Mouse (Mus musculus) liver, postnatal 0 days (tissue): ENCODE data around the gene Maco1. TPM values are rescaled to one million over a fixed set of nuclear protein-coding genes. Genes with fewer than 3 reads are reported as not detected.
A peak's percentile ranks its signal among the peaks of the same experiment; 100 is the strongest.

ENCODE experiments used
- ATAC-seq: fragments of 200-750 bp; cut with Nextera tagmentation; 2 replicates; pipeline ENCODE4 v1.8.0; 2017; ENCODE audit warnings: mild to moderate bottlenecking, moderate library complexity
- DNase-seq: peaks from one replicate; pipeline ENCODE4 v3.0.0-alpha.2; 2016
- H3K27ac ChIP-seq: fragments of 300-500 bp; sonication (generic); 2 replicates; pipeline ENCODE4 v1.5.1; 2014; ENCODE audit warnings: antibody characterized with exemption, moderate library complexity, mild to moderate bottlenecking, low read depth
- H3K27me3 ChIP-seq: fragments of 300-500 bp; sonication (generic); 2 replicates; pipeline ENCODE4 v1.6.1; 2014; ENCODE audit warnings: low read length, control low read depth, mixed read lengths; ENCODE audit not compliant: insufficient read depth
- H3K36me3 ChIP-seq: fragments of 300-500 bp; sonication (generic); replicated peaks from 2 replicates; pipeline ENCODE4 v1.6.1; 2014; ENCODE audit warnings: mild to moderate bottlenecking, control low read depth, low read length, moderate library complexity, mixed read lengths; ENCODE audit not compliant: insufficient read depth
- H3K4me1 ChIP-seq: fragments of 300-500 bp; sonication (generic); 2 replicates; pipeline ENCODE4 v1.6.1; 2014; ENCODE audit warnings: antibody characterized with exemption, mild to moderate bottlenecking, control low read depth; ENCODE audit not compliant: insufficient read depth
- H3K4me2 ChIP-seq: fragments of 300-500 bp; sonication (generic); 2 replicates; pipeline ENCODE4 v1.6.1; 2014; ENCODE audit warnings: low read depth, mild to moderate bottlenecking, low read length, moderate library complexity, mixed read lengths
- H3K4me3 ChIP-seq: fragments of 300-500 bp; sonication (generic); 2 replicates; pipeline ENCODE4 v1.5.1; 2014; ENCODE audit warnings: low read depth, low read length
- H3K9ac ChIP-seq: fragments of 300-500 bp; sonication (generic); replicated peaks from 2 replicates; pipeline ENCODE4 v1.6.1; 2014; ENCODE audit warnings: mild to moderate bottlenecking, moderate library complexity
- H3K9me3 ChIP-seq: fragments of 300-500 bp; sonication (generic); 2 replicates; pipeline ENCODE4 v1.6.1; 2016; ENCODE audit warnings: mild to moderate bottlenecking, control low read depth, low read length, mixed read lengths
- CTCF ChIP-seq: sonication (generic); IDR thresholded peaks from 2 replicates; pipeline ENCODE4 v1.5.1; 2016; ENCODE audit warnings: antibody characterized with exemption, low read depth
- EP300 ChIP-seq: IDR thresholded peaks from 2 replicates; pipeline ENCODE4 v1.6.1; 2016; ENCODE audit warnings: antibody characterized with exemption, low read depth, mild to moderate bottlenecking
- WGBS: fragments of 180-500 bp; shearing (Covaris S2); extraction: QIAGEN DNeasy Blood & Tissue Kit; methylation state at CpG from one replicate; pipeline ENCODE4 v1.1.7; 2014; ENCODE audit not compliant: insufficient replicate concordance; 5-methylcytosine and 5-hydroxymethylcytosine counted together
- polyA plus RNA-seq: library from polyadenylated mRNA; unstranded; fragments of >200 nt; fragmentation: Nextera tagmentation; extraction: Ambion mirVana; gene quantifications from 2 replicates; pipeline ENCODE4 v1.2.1, GENCODE M21; 2015

The Maco1 gene
- polyA plus RNA-seq, 1 experiment from 2014 or later = 14.6 TPM

DNA sequence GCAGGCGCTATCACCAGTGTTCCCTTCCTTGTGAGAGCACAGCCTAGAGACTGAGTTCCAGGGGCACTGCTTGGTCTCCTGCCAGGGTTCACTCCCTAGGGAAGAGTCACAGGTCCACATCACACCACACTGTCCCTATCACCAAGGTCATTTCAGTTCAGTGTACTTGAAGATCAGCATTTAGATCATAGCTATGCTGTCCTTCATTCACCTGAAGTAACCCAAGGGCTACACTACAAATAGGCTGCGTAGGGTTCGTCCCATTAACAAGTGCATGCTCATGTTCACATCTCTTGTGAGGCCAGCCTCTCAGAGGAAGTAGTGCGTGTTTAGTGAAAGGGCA lies 38.9 kb downstream of the Maco1 start:
- TF ChIP-seq CTCF = no peak
- TF ChIP-seq EP300 = no peak
- 0 out of 2 replicates have a peak, but pooled peaks cover 2% of the 10 kb centered on the region for H3K4me1 ChIP-seq
- peak; percentile 87 for ATAC-seq
- no peak for DNase-seq
- H3K9ac ChIP-seq = no peak overlapping the region
- 83% methylated on average over 4 of the region's 4 CpGs for WGBS
- H3K4me2 ChIP-seq = peak overlapping the region; percentile 4; the same call in 1 of the 2 replicates
- no peaks in the 10 kb centered on the region for H3K9me3 ChIP-seq
- H3K27ac ChIP-seq = peak overlapping the region; percentile 50
- H3K4me3 ChIP-seq = no peak overlapping the region
- peaks cover 34% of the 10 kb centered on the region for H3K36me3 ChIP-seq
- no peaks in the 10 kb centered on the region for H3K27me3 ChIP-seq

GRCm38 (mm10) chr4:134813406-134814228 lies 39.5 kb downstream of the Maco1 start:
- no peaks in the 10 kb centered on the region for H3K9me3 ChIP-seq
- WGBS = 89% methylated on average over 17 of the region's 17 CpGs
- peak overlapping the region; percentile 50 for H3K27ac ChIP-seq
- no peak overlapping the region for H3K9ac ChIP-seq
- H3K4me3 ChIP-seq = no peak overlapping the region
- TF ChIP-seq EP300 (no peak), CTCF (no peak)
- ATAC-seq (peak; percentile 87), DNase-seq (no peak)
- H3K36me3 ChIP-seq = peaks cover 35% of the 10 kb centered on the region
- peak overlapping the region; percentile 4; the same call in 1 of the 2 replicates for H3K4me2 ChIP-seq
- H3K4me1 ChIP-seq = 0 out of 2 replicates have a peak, but pooled peaks cover 2% of the 10 kb centered on the region
- no peaks in the 10 kb centered on the region for H3K27me3 ChIP-seq

GRCm38 (mm10) chr4:134804765-134805164 lies 48.4 kb downstream of the Maco1 start:
- no peak overlapping the region for H3K9ac ChIP-seq
- H3K27ac ChIP-seq = peak overlapping the region; percentile 64
- DNase-seq (peak; percentile 78), ATAC-seq (peak; percentile 81)
- no peak for TF ChIP-seq EP300
- no peak for TF ChIP-seq CTCF
- WGBS = 67% methylated on average over 5 of the region's 5 CpGs
- H3K36me3 ChIP-seq = peaks cover 71% of the 10 kb centered on the region
- H3K9me3 ChIP-seq = no peaks in the 10 kb centered on the region
- H3K4me1 ChIP-seq = peaks cover 3% of the 10 kb centered on the region; the same call in 1 of the 2 replicates
- no peak overlapping the region for H3K4me2 ChIP-seq
- no peaks in the 10 kb centered on the region for H3K27me3 ChIP-seq
- no peak overlapping the region for H3K4me3 ChIP-seq

DNA sequence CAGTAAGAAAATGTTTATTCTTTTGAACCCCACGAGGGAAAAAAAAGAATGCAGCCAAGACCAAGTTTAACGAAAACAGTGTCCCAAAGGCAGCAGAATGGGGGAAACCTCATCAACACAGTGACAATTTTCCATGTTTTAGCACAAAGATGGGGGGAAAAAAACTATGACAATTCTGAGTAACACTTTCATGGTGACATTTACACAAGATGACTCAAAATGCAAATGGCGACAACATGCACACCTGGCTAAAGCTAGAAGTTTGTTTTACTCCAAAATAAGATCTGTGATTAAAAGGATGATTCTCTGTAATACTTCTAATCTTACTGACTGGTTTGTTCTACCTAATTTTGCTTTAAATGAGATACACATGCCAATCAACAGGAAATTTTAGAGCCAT lies 50.4 kb downstream of the Maco1 start:
- Histone ChIP-seq H3K9me3 (no peaks in the 10 kb centered on the region), H3K36me3 (peaks cover 54% of the 10 kb centered on the region), H3K27me3 (no peaks in the 10 kb centered on the region), H3K4me3 (no peak overlapping the region), H3K4me2 (no peak overlapping the region), H3K27ac (no peak overlapping the region), H3K9ac (no peak overlapping the region), H3K4me1 (peaks cover 6% of the 10 kb centered on the region; the same call in 1 of the 2 replicates)
- DNase-seq = no peak
- no peak for ATAC-seq
- WGBS = 77% methylated on average over 3 of the region's 3 CpGs
- TF ChIP-seq EP300 (no peak), CTCF (no peak)

GRCm38 (mm10) chr4:134802155-134802554 lies 51.0 kb downstream of the Maco1 start:
- no peak overlapping the region for H3K27ac ChIP-seq
- H3K4me2 ChIP-seq = no peak overlapping the region
- peaks cover 53% of the 10 kb centered on the region for H3K36me3 ChIP-seq
- H3K4me1 ChIP-seq = peaks cover 7% of the 10 kb centered on the region
- no peak for DNase-seq
- H3K4me3 ChIP-seq = no peak overlapping the region
- TF ChIP-seq EP300 (no peak), CTCF (no peak)
- no peak for ATAC-seq
- no peaks in the 10 kb centered on the region for H3K27me3 ChIP-seq
- no peak overlapping the region for H3K9ac ChIP-seq
- H3K9me3 ChIP-seq = no peaks in the 10 kb centered on the region
- 93% methylated on average over 10 of the region's 10 CpGs for WGBS

GRCm38 (mm10) chr4:134800693-134801092 lies 52.5 kb downstream of the Maco1 start:
- Histone ChIP-seq H3K9me3 (no peaks in the 10 kb centered on the region), H3K36me3 (peaks cover 42% of the 10 kb centered on the region), H3K4me3 (no peak overlapping the region), H3K4me1 (peaks cover 16% of the 10 kb centered on the region), H3K4me2 (no peak overlapping the region), H3K27ac (no peak overlapping the region), H3K27me3 (no peaks in the 10 kb centered on the region), H3K9ac (no peak overlapping the region)
- 86% methylated on average over 10 of the region's 10 CpGs for WGBS
- TF ChIP-seq CTCF (no peak), EP300 (no peak)
- ATAC-seq (no peak), DNase-seq (no peak)
